Mouse (Mus musculus) stomach, postnatal 0 days (tissue): ENCODE measurements around the gene Rp9. TPM values are rescaled to one million over a fixed set of nuclear protein-coding genes. Genes with fewer than 3 reads are reported as not detected.

Source experiments
- ATAC-seq: fragments of 200-750 bp; cut with Nextera tagmentation; 2 replicates; pipeline ENCODE4 v1.8.0; 2017; ENCODE audit not compliant: low FRiP score, low TSS enrichment
- DNase-seq: peaks from one replicate; pipeline ENCODE4 v3.0.0-alpha.2; 2016; ENCODE audit warnings: low spot score
- H3K27ac ChIP-seq: fragments of 300-500 bp; sonication (generic); replicated peaks from 2 replicates; pipeline ENCODE4 v1.5.1; 2014; ENCODE audit warnings: mild to moderate bottlenecking, control low read depth
- H3K27me3 ChIP-seq: fragments of 300-500 bp; sonication (generic); 2 replicates; pipeline ENCODE4 v1.6.1; 2014; ENCODE audit warnings: low read length; ENCODE audit not compliant: control insufficient read depth, insufficient read depth
- H3K36me3 ChIP-seq: fragments of 300-500 bp; sonication (generic); 2 replicates; pipeline ENCODE4 v1.6.1; 2014; ENCODE audit warnings: low read length, mixed read lengths; ENCODE audit not compliant: control insufficient read depth, insufficient read depth
- H3K4me1 ChIP-seq: fragments of 300-500 bp; sonication (generic); replicated peaks from 2 replicates; pipeline ENCODE4 v1.6.1; 2014; ENCODE audit warnings: antibody characterized with exemption; ENCODE audit not compliant: control insufficient read depth, insufficient read depth
- H3K4me2 ChIP-seq: fragments of 300-500 bp; sonication (generic); replicated peaks from 2 replicates; pipeline ENCODE4 v1.6.1; 2014; ENCODE audit warnings: low read depth, mild to moderate bottlenecking, control low read depth, moderate library complexity
- H3K4me3 ChIP-seq: fragments of 300-500 bp; sonication (generic); 2 replicates; pipeline ENCODE4 v1.5.1; 2014; ENCODE audit warnings: low read depth, low read length, control low read depth
- H3K9ac ChIP-seq: fragments of 300-500 bp; sonication (generic); 2 replicates; pipeline ENCODE4 v1.6.1; 2014; ENCODE audit warnings: mild to moderate bottlenecking, low read length, control low read depth, mixed read lengths
- H3K9me3 ChIP-seq: fragments of 300-500 bp; sonication (generic); 2 replicates; pipeline ENCODE4 v1.6.1; 2016; ENCODE audit warnings: low read length; ENCODE audit not compliant: control insufficient read depth
- CTCF ChIP-seq: IDR thresholded peaks from 2 replicates; pipeline ENCODE4 v1.5.1; 2016; ENCODE audit warnings: antibody characterized with exemption, low read depth, mild to moderate bottlenecking, moderate library complexity
- EP300 ChIP-seq: optimal IDR thresholded peaks from 2 replicates; pipeline ENCODE3; 2016; ENCODE audit warnings: antibody characterized with exemption
- WGBS: fragments of 180-500 bp; shearing (Covaris S2); extraction: QIAGEN DNeasy Blood & Tissue Kit; methylation state at CpG from one replicate; pipeline ENCODE4 v1.1.7; 2014; 5-methylcytosine and 5-hydroxymethylcytosine counted together
- polyA plus RNA-seq: library from polyadenylated mRNA; unstranded; fragments of >200 nt; fragmentation: Nextera tagmentation; extraction: Ambion mirVana; gene quantifications from 2 replicates; pipeline ENCODE4 v1.2.1, GENCODE M21; 2015

Rp9 gene
- polyA plus RNA-seq, 1 experiment from 2014 or later = 65.0 TPM

GRCm38 (mm10) chr9:22424196-22424595, 45.3 kb downstream of the Rp9 start:
- DNase-seq (no peak), ATAC-seq (no peak)
- Histone ChIP-seq H3K27me3 (no peaks in the 10 kb centered on the region), H3K4me1 (no peaks in the 10 kb centered on the region), H3K4me2 (no peak overlapping the region), H3K9me3 (no peaks in the 10 kb centered on the region), H3K9ac (no peak overlapping the region), H3K4me3 (no peak overlapping the region), H3K27ac (no peak overlapping the region), H3K36me3 (no peaks in the 10 kb centered on the region)
- TF ChIP-seq EP300 (no peak), CTCF (no peak)
- 76% methylated on average over 10 of the region's 10 CpGs for WGBS

GRCm38 (mm10) chr9:22423507-22423906, 46.0 kb downstream of the Rp9 start:
- no peaks in the 10 kb centered on the region for H3K27me3 ChIP-seq
- 54% methylated on average over 1 of the region's 1 CpGs for WGBS
- H3K36me3 ChIP-seq = no peaks in the 10 kb centered on the region
- no peaks in the 10 kb centered on the region for H3K4me1 ChIP-seq
- no peak overlapping the region for H3K9ac ChIP-seq
- H3K4me3 ChIP-seq = no peak overlapping the region
- no peak overlapping the region for H3K27ac ChIP-seq
- no peak overlapping the region for H3K4me2 ChIP-seq
- no peak for ATAC-seq
- TF ChIP-seq CTCF = no peak
- no peak for TF ChIP-seq EP300
- DNase-seq = no peak
- no peaks in the 10 kb centered on the region for H3K9me3 ChIP-seq

DNA sequence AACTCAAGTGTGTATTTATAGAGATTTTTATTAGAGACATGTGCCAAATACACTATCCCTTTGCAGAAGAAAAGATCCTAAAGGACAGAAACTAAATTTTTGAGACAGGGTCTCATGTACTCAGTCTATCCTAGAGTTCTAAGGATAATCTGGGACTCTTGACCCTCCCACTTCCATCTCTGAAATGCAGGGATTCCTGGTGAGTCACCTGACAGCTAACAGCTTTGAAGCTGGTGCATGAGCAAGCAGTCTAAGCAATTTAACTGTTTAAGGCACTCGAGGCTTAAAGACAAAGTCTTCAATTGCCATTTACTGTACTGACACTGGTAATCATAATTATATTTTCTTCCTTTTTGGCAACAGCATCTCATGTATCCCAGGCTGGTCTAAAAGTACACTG, 47.0 kb downstream of the Rp9 start:
- TF ChIP-seq CTCF (no peak), EP300 (no peak)
- H3K27me3 ChIP-seq = no peaks in the 10 kb centered on the region
- no peak overlapping the region for H3K4me2 ChIP-seq
- no peak for DNase-seq
- ATAC-seq = no peak
- H3K4me1 ChIP-seq = no peaks in the 10 kb centered on the region
- H3K9ac ChIP-seq = no peak overlapping the region
- no peaks in the 10 kb centered on the region for H3K36me3 ChIP-seq
- H3K9me3 ChIP-seq = no peaks in the 10 kb centered on the region
- WGBS = 33% methylated on average over 1 of the region's 1 CpGs
- no peak overlapping the region for H3K4me3 ChIP-seq
- no peak overlapping the region for H3K27ac ChIP-seq

DNA sequence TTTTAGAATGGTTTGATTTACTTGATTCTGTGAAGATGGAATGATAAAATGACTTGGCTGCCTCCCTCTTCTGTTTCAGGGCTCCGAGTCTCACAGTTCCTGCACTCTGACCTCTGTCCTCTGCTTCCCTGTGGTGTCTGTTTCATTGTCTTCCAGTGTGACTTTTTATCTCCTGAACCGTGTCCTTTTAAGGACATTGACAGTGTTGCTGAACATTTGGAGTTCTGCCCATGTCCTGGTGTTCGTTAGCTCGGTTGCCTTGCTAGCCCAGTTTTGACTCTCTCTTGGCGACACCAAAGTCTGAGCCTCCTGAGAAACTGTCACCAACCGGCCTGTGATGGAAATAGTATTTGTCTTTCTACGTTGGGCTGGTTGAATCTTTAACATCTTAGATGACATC, 49.1 kb downstream of the Rp9 start:
- DNase-seq (no peak), ATAC-seq (no peak)
- no peak overlapping the region for H3K4me3 ChIP-seq
- H3K9ac ChIP-seq = no peak overlapping the region
- no peak overlapping the region for H3K4me2 ChIP-seq
- H3K4me1 ChIP-seq = no peaks in the 10 kb centered on the region
- H3K27ac ChIP-seq = no peak overlapping the region
- no peaks in the 10 kb centered on the region for H3K36me3 ChIP-seq
- TF ChIP-seq CTCF = no peak
- TF ChIP-seq EP300 = no peak
- WGBS = 58% methylated on average over 7 of the region's 7 CpGs
- H3K27me3 ChIP-seq = no peaks in the 10 kb centered on the region
- no peaks in the 10 kb centered on the region for H3K9me3 ChIP-seq

GRCm38 (mm10) chr9:22419877-22420276, 49.7 kb downstream of the Rp9 start:
- Histone ChIP-seq H3K4me2 (no peak overlapping the region), H3K27ac (no peak overlapping the region), H3K9ac (no peak overlapping the region), H3K36me3 (no peaks in the 10 kb centered on the region), H3K9me3 (no peaks in the 10 kb centered on the region), H3K4me3 (no peak overlapping the region), H3K27me3 (no peaks in the 10 kb centered on the region), H3K4me1 (no peaks in the 10 kb centered on the region)
- no peak for ATAC-seq
- TF ChIP-seq EP300 (no peak), CTCF (no peak)
- no peak for DNase-seq
- WGBS = 87% methylated on average over 3 of the region's 3 CpGs

GRCm38 (mm10) chr9:22417547-22417946, 52.0 kb downstream of the Rp9 start:
- WGBS = 35% methylated on average over 6 of the region's 6 CpGs
- no peak for TF ChIP-seq EP300
- TF ChIP-seq CTCF = no peak
- Histone ChIP-seq H3K36me3 (no peaks in the 10 kb centered on the region), H3K27me3 (no peaks in the 10 kb centered on the region), H3K4me1 (no peaks in the 10 kb centered on the region), H3K4me3 (no peak overlapping the region), H3K4me2 (no peak overlapping the region), H3K9ac (no peak overlapping the region), H3K9me3 (no peaks in the 10 kb centered on the region), H3K27ac (no peak overlapping the region)
- ATAC-seq (no peak), DNase-seq (no peak)
